Mouse (Mus musculus): ENCODE measurements around the gene Ndufa13.

DNA sequence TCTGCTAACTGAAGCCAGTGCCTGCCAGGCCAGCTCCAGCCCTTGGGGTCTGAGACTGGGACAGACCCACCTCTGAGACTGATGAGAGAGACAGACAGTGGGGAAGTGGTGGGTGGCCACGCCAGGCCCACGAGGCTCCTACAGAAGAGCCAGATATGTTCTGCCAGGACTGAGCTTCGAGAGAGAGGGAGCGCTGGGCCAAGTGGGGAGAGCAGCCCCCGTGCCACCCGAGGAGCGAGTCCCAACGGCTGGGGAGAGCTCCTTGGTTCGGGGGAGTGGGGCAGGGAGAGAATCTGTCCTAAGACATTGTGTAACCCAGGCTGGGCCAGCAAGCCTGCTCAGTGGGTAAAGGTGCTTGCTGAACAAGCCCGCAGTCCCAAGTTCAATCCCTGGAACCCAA, 25.4 kb downstream of the Ndufa13 start:
- no peak for TF ChIP-seq POLR2A (IDR thresholded peaks at IDR 0.05; ENCODE audit: insufficient read length, low read depth)
- TF ChIP-seq MYOD1 (IDR thresholded peaks at IDR 0.05; ENCODE audit: control insufficient read depth in 1 of 3, insufficient read length in 2 of 3, low read depth in 2 of 3), result no peak
- TF ChIP-seq CEBPB (IDR thresholded peaks at IDR 0.05; ENCODE audit: insufficient read depth, poor library complexity, severe bottlenecking), result no peak
- TF ChIP-seq TCF12 (IDR thresholded peaks at IDR 0.05; ENCODE audit: insufficient read depth, poor library complexity, severe bottlenecking), result no peak
- TF ChIP-seq USF1 (IDR thresholded peaks at IDR 0.05; ENCODE audit: low read depth), result no peak
- no peak for TF ChIP-seq MAX (IDR thresholded peaks at IDR 0.05; ENCODE audit: low read depth)
- TF ChIP-seq E2F4 (IDR thresholded peaks at IDR 0.05; ENCODE audit: insufficient read depth), result no peak
- TF ChIP-seq TCF3 (IDR thresholded peaks at IDR 0.05; ENCODE audit: insufficient read length, low read depth), result no peak
- TF ChIP-seq MYOG (IDR thresholded peaks at IDR 0.05; ENCODE audit: control insufficient read depth in 1 of 3, insufficient read depth in 1 of 3, insufficient read length in 2 of 3, low read depth in 2 of 3), result no peak
- TF ChIP-seq POLR2AphosphoS2 (IDR thresholded peaks at IDR 0.05; ENCODE audit: insufficient read length, low read depth), result no peak
- TF ChIP-seq SRF (IDR thresholded peaks at IDR 0.05; ENCODE audit: control insufficient read depth, insufficient read length, low read depth), result no peak

Data from myocyte (in vitro differentiated cells).